Mouse (Mus musculus) forebrain, embryonic 16.5 days (tissue): ENCODE measurements around the gene Serpina3g. TPM values are rescaled to one million over a fixed set of nuclear protein-coding genes. Genes with fewer than 3 reads are reported as not detected.

Source experiments
- ATAC-seq: fragments of 200-750 bp; cut with Nextera tagmentation; 2 replicates; pipeline ENCODE4 v1.8.0; 2017; ENCODE audit warnings: mild to moderate bottlenecking, moderate library complexity
- H3K27ac ChIP-seq: fragments of 300-500 bp; sonication (generic); 2 replicates; pipeline ENCODE4 v1.5.1; 2014; ENCODE audit warnings: low read length, control low read depth
- H3K27me3 ChIP-seq: fragments of 300-500 bp; sonication (generic); replicated peaks from 2 replicates; pipeline ENCODE4 v1.6.1; 2014; ENCODE audit warnings: low read length; ENCODE audit not compliant: control insufficient read depth, insufficient read depth
- H3K36me3 ChIP-seq: fragments of 300-500 bp; sonication (generic); 2 replicates; pipeline ENCODE4 v1.6.1; 2014; ENCODE audit not compliant: control insufficient read depth, insufficient read depth
- H3K4me1 ChIP-seq: fragments of 300-500 bp; sonication (generic); replicated peaks from 2 replicates; pipeline ENCODE4 v1.6.1; 2014; ENCODE audit warnings: low read length; ENCODE audit not compliant: control insufficient read depth, insufficient read depth
- H3K4me2 ChIP-seq: fragments of 300-500 bp; sonication (generic); 2 replicates; pipeline ENCODE4 v1.6.1; 2014; ENCODE audit warnings: mild to moderate bottlenecking, low read length, control low read depth
- H3K4me3 ChIP-seq: fragments of 300-500 bp; sonication (generic); replicated peaks from 2 replicates; pipeline ENCODE4 v1.5.1; 2014; ENCODE audit warnings: mild to moderate bottlenecking, low read length, control low read depth
- H3K9ac ChIP-seq: fragments of 300-500 bp; sonication (generic); replicated peaks from 2 replicates; pipeline ENCODE4 v1.6.1; 2014; ENCODE audit warnings: low read depth, low read length, control low read depth
- H3K9me3 ChIP-seq: fragments of 300-500 bp; sonication (generic); 2 replicates; pipeline ENCODE4 v1.6.1; 2016; ENCODE audit warnings: low read length; ENCODE audit not compliant: control insufficient read depth
- WGBS: fragments of 180-500 bp; shearing (Covaris S2); extraction: QIAGEN DNeasy Blood & Tissue Kit; methylation state at CpG from one replicate; pipeline ENCODE4 v1.1.7; 2014; 5-methylcytosine and 5-hydroxymethylcytosine counted together
- polyA plus RNA-seq: library from polyadenylated mRNA; unstranded; fragments of >200 nt; fragmentation: Nextera tagmentation; extraction: Ambion mirVana; gene quantifications from 2 replicates; pipeline ENCODE4 v1.2.1, GENCODE M21; 2015

Gene Serpina3g
- polyA plus RNA-seq, 1 experiment from 2014 or later, result not detected

DNA sequence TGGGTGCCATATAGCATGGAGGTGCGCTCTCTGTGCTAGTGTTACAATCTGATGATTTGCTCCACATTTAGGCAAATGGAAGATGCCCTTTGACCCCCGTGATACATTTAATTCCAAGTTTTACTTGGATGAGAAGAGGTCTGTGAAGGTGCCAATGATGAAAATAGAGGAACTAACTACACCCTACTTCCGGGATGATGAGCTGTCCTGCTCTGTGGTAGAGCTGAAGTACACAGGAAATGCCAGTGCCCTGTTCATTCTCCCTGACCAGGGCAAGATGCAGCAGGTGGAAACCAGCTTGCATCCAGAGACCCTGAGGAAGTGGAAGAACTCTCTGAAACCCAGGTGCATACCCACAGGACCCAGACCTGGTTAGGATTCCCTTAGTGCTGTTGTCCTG lies 30.3 kb downstream of the Serpina3g start:
- no peak for ATAC-seq
- no peak overlapping the region for H3K9ac ChIP-seq
- WGBS, result 87% methylated on average over 3 of the region's 3 CpGs
- H3K27ac ChIP-seq, result no peak overlapping the region
- no peaks in the 10 kb centered on the region for H3K4me1 ChIP-seq
- no peaks in the 10 kb centered on the region for H3K27me3 ChIP-seq
- H3K4me2 ChIP-seq, result no peak overlapping the region
- no peaks in the 10 kb centered on the region for H3K36me3 ChIP-seq
- H3K9me3 ChIP-seq, result no peaks in the 10 kb centered on the region
- H3K4me3 ChIP-seq, result no peak overlapping the region

GRCm38 (mm10) chr12:104278216-104279055 lies 42.4 kb downstream of the Serpina3g start:
- Histone ChIP-seq H3K36me3 (no peaks in the 10 kb centered on the region), H3K4me3 (no peak overlapping the region), H3K4me1 (peaks cover 11% of the 10 kb centered on the region), H3K27me3 (no peaks in the 10 kb centered on the region), H3K27ac (no peak overlapping the region), H3K9ac (no peak overlapping the region), H3K4me2 (peak overlapping the region; percentile 21), H3K9me3 (no peaks in the 10 kb centered on the region)
- ATAC-seq, result peak; percentile 73
- WGBS, result 44% methylated on average over 18 of the region's 18 CpGs

DNA sequence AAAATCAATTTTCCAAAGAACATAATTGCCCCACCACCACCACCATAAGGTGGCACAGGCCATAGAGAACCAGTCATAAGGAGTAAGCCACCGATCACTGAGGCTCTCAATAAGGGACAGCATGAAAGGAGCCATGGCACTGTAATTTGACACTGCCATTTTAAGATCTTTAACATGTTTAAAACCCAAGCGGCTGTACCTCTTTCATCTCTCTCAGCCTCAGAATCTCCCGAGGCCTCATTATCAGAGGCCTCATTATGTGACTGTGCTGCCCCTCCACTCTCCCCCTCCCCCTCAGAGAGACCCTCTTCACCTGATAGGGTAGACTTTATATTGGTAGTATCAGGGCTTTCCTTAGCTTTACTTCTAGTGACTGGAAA lies 43.0 kb downstream of the Serpina3g start:
- Histone ChIP-seq H3K9ac (no peak overlapping the region), H3K4me1 (peaks cover 11% of the 10 kb centered on the region), H3K36me3 (no peaks in the 10 kb centered on the region), H3K9me3 (no peaks in the 10 kb centered on the region), H3K4me2 (peak overlapping the region; percentile 21; the same call in 1 of the 2 replicates), H3K4me3 (no peak overlapping the region), H3K27ac (no peak overlapping the region), H3K27me3 (no peaks in the 10 kb centered on the region)
- peak; percentile 60; the same call in 1 of the 2 replicates for ATAC-seq
- 1% methylated on average over 3 of the region's 3 CpGs for WGBS

GRCm38 (mm10) chr12:104283380-104283779 lies 47.3 kb downstream of the Serpina3g start:
- H3K4me2 ChIP-seq, result no peak overlapping the region
- no peaks in the 10 kb centered on the region for H3K27me3 ChIP-seq
- H3K27ac ChIP-seq, result no peak overlapping the region
- no peak overlapping the region for H3K4me3 ChIP-seq
- peaks cover 5% of the 10 kb centered on the region for H3K4me1 ChIP-seq
- 78% methylated on average over 11 of the region's 11 CpGs for WGBS
- H3K36me3 ChIP-seq, result no peaks in the 10 kb centered on the region
- no peaks in the 10 kb centered on the region for H3K9me3 ChIP-seq
- ATAC-seq, result peak; percentile 61
- H3K9ac ChIP-seq, result no peak overlapping the region

- Histone ChIP-seq H3K36me3 (no peaks in the 10 kb centered on the region), H3K4me1 (no peaks in the 10 kb centered on the region), H3K4me2 (no peak overlapping the region), H3K9ac (no peak overlapping the region), H3K27ac (no peak overlapping the region), H3K9me3 (no peaks in the 10 kb centered on the region), H3K4me3 (no peak overlapping the region), H3K27me3 (no peaks in the 10 kb centered on the region)
- no peak for ATAC-seq
Observed at GRCm38 (mm10) chr12:104288336-104288735, 52.3 kb downstream of the Serpina3g start.

- no peak overlapping the region for H3K9ac ChIP-seq
- no peak for ATAC-seq
Observed at GRCm38 (mm10) chr12:104289872-104290271, 53.8 kb downstream of the Serpina3g start.

More at GRCm38 (mm10) chr12:104289872-104290271, 53.8 kb downstream of the Serpina3g start:
- Histone ChIP-seq H3K4me1 (no peaks in the 10 kb centered on the region), H3K4me3 (no peak overlapping the region), H3K36me3 (no peaks in the 10 kb centered on the region), H3K9me3 (no peaks in the 10 kb centered on the region), H3K27me3 (no peaks in the 10 kb centered on the region), H3K4me2 (no peak overlapping the region), H3K27ac (no peak overlapping the region)
- WGBS, result 54% methylated on average over 4 of the region's 4 CpGs

Other genes starting within 250 kb of the Serpina3g start
- not detected in 2 replicates for gene Serpina11, start 246.3 kb upstream of the Serpina3g start, polyA plus RNA-seq
- gene Serpina9, start 222.5 kb upstream of the Serpina3g start, polyA plus RNA-seq, result 0.15 TPM in 1 of 2 replicates, not detected in the other
- not detected in 2 replicates for gene Serpina12, start 191.8 kb upstream of the Serpina3g start, polyA plus RNA-seq
- gene Serpina5, start 135.1 kb upstream of the Serpina3g start, polyA plus RNA-seq, result not detected in 2 replicates
- not detected in 2 replicates for gene Serpina3a, start 123.5 kb upstream of the Serpina3g start, polyA plus RNA-seq
- 0.10 TPM in 1 of 2 replicates, not detected in the other for gene Serpina3b, start 108.2 kb upstream of the Serpina3g start, polyA plus RNA-seq
- gene Serpina3c, start 82.4 kb upstream of the Serpina3g start, polyA plus RNA-seq, result not detected in 2 replicates
- 0.20 TPM in 1 of 2 replicates, not detected in the other for gene Serpina3f, start 21.7 kb upstream of the Serpina3g start, polyA plus RNA-seq
- gene Serpina3i, start 26.9 kb downstream of the Serpina3g start, polyA plus RNA-seq, result not detected in 2 replicates
- gene Serpina3j, start 78.3 kb downstream of the Serpina3g start, polyA plus RNA-seq, result not detected in 2 replicates
- not detected in 2 replicates for gene Serpina3k, start 102.2 kb downstream of the Serpina3g start, polyA plus RNA-seq
- gene Serpina3m, start 102.2 kb downstream of the Serpina3g start, polyA plus RNA-seq, result not detected in 2 replicates
- 0.22 TPM in 1 of 2 replicates, not detected in the other for gene Serpina3n, start 170.5 kb downstream of the Serpina3g start, polyA plus RNA-seq
- gene Gsc, start 237.1 kb downstream of the Serpina3g start, polyA plus RNA-seq, result not detected in 2 replicates